Mouse (Mus musculus): ENCODE measurements around the gene Spock1. TPM values are rescaled to one million over a fixed set of nuclear protein-coding genes. Genes with fewer than 3 reads are reported as not detected.
A peak's percentile ranks its signal among the peaks of the same experiment; 100 is the strongest.
"Not testable (repeated sequence)": the region's sequence is repeated elsewhere in the genome, so short reads cannot be mapped to it uniquely, and the experiment has no call there.

The Spock1 gene
- polyA plus RNA-seq, 1 experiment from 2014 or later, result 0.12 TPM

GRCm38 (mm10) chr13:57619079-57619768 is 288.9 kb downstream of the Spock1 start:
- no peak for ATAC-seq (ENCODE audit: low read depth)
- WGBS (ENCODE audit: insufficient replicate concordance), result 57% methylated on average over 17 of the region's 17 CpGs

GRCm38 (mm10) chr13:57611326-57612171 is 296.6 kb downstream of the Spock1 start:
- 69% methylated on average over 11 of the region's 11 CpGs for WGBS (ENCODE audit: insufficient replicate concordance)
- ATAC-seq (ENCODE audit: low read depth), result no peak

More at GRCm38 (mm10) chr13:57619079-57619768, 288.9 kb downstream of the Spock1 start:
- Histone ChIP-seq H3K4me3 (ENCODE audit: low read depth, low read length) (no peak overlapping the region), H3K27me3 (ENCODE audit: control insufficient read depth, insufficient read depth, low read depth, low read length) (no peaks in the 10 kb centered on the region), H3K9me3 (replicated peaks; ENCODE audit: control insufficient read depth, low read length) (no peaks in the 10 kb centered on the region), H3K4me1 (ENCODE audit: control insufficient read depth, low read depth, low read length) (no peaks in the 10 kb centered on the region), H3K27ac (ENCODE audit: low read length) (no peak overlapping the region), H3K9ac (ENCODE audit: low read depth, low read length) (no peak overlapping the region), H3K4me2 (ENCODE audit: low read depth, low read length) (no peak overlapping the region), H3K36me3 (ENCODE audit: control insufficient read depth, insufficient read depth) (no peaks in the 10 kb centered on the region)

GRCm38 (mm10) chr13:57609946-57610345 is 298.2 kb downstream of the Spock1 start:
- Histone ChIP-seq H3K36me3 (ENCODE audit: control insufficient read depth, insufficient read depth) (no peaks in the 10 kb centered on the region), H3K9ac (ENCODE audit: low read depth, low read length) (no peak overlapping the region), H3K4me2 (ENCODE audit: low read depth, low read length) (no peak overlapping the region), H3K27ac (ENCODE audit: low read length) (no peak overlapping the region), H3K27me3 (ENCODE audit: control insufficient read depth, insufficient read depth, low read depth, low read length) (no peaks in the 10 kb centered on the region), H3K4me3 (ENCODE audit: low read depth, low read length) (no peak overlapping the region), H3K4me1 (ENCODE audit: control insufficient read depth, low read depth, low read length) (no peaks in the 10 kb centered on the region), H3K9me3 (replicated peaks; ENCODE audit: control insufficient read depth, low read length) (no peaks in the 10 kb centered on the region; the same call in 1 of the 2 replicates)
- 58% methylated on average over 7 of the region's 7 CpGs for WGBS (ENCODE audit: insufficient replicate concordance)
- no peak for ATAC-seq (ENCODE audit: low read depth)

More at GRCm38 (mm10) chr13:57611326-57612171, 296.6 kb downstream of the Spock1 start:
- Histone ChIP-seq H3K36me3 (ENCODE audit: control insufficient read depth, insufficient read depth) (no peaks in the 10 kb centered on the region), H3K9me3 (replicated peaks; ENCODE audit: control insufficient read depth, low read length) (no peaks in the 10 kb centered on the region; the same call in 1 of the 2 replicates), H3K4me3 (ENCODE audit: low read depth, low read length) (no peak overlapping the region), H3K9ac (ENCODE audit: low read depth, low read length) (no peak overlapping the region), H3K4me2 (ENCODE audit: low read depth, low read length) (no peak overlapping the region), H3K27ac (ENCODE audit: low read length) (no peak overlapping the region), H3K27me3 (ENCODE audit: control insufficient read depth, insufficient read depth, low read depth, low read length) (no peaks in the 10 kb centered on the region), H3K4me1 (ENCODE audit: control insufficient read depth, low read depth, low read length) (no peaks in the 10 kb centered on the region)

- Histone ChIP-seq H3K4me1 (ENCODE audit: control insufficient read depth, low read depth, low read length) (no peaks in the 10 kb centered on the region), H3K4me3 (ENCODE audit: low read depth, low read length) (no peak overlapping the region), H3K9me3 (replicated peaks; ENCODE audit: control insufficient read depth, low read length) (no peaks in the 10 kb centered on the region; the same call in 1 of the 2 replicates), H3K36me3 (ENCODE audit: control insufficient read depth, insufficient read depth) (no peaks in the 10 kb centered on the region), H3K27ac (ENCODE audit: low read length) (no peak overlapping the region), H3K27me3 (ENCODE audit: control insufficient read depth, insufficient read depth, low read depth, low read length) (no peaks in the 10 kb centered on the region), H3K9ac (ENCODE audit: low read depth, low read length) (no peak overlapping the region), H3K4me2 (ENCODE audit: low read depth, low read length) (no peak overlapping the region)
- peak; percentile 47 for ATAC-seq (ENCODE audit: low read depth)
- WGBS (ENCODE audit: insufficient replicate concordance), result 63% methylated on average over 3 of the region's 3 CpGs
Observed at GRCm38 (mm10) chr13:57604437-57604836, 303.7 kb downstream of the Spock1 start.

GRCm38 (mm10) chr13:57603226-57603625 is 304.9 kb downstream of the Spock1 start:
- 68% methylated on average over 8 of the region's 8 CpGs for WGBS (ENCODE audit: insufficient replicate concordance)
- Histone ChIP-seq H3K27me3 (ENCODE audit: control insufficient read depth, insufficient read depth, low read depth, low read length) (no peaks in the 10 kb centered on the region), H3K4me1 (ENCODE audit: control insufficient read depth, low read depth, low read length) (no peaks in the 10 kb centered on the region), H3K9ac (ENCODE audit: low read depth, low read length) (no peak overlapping the region), H3K9me3 (replicated peaks; ENCODE audit: control insufficient read depth, low read length) (no peaks in the 10 kb centered on the region), H3K36me3 (ENCODE audit: control insufficient read depth, insufficient read depth) (no peaks in the 10 kb centered on the region), H3K4me2 (ENCODE audit: low read depth, low read length) (no peak overlapping the region), H3K4me3 (ENCODE audit: low read depth, low read length) (no peak overlapping the region), H3K27ac (ENCODE audit: low read length) (no peak overlapping the region)
- ATAC-seq (ENCODE audit: low read depth), result no peak

GRCm38 (mm10) chr13:57595761-57596051 is 312.4 kb downstream of the Spock1 start:
- H3K4me3 ChIP-seq (ENCODE audit: low read depth, low read length), result no peak overlapping the region
- 77% methylated on average over 6 of the region's 6 CpGs for WGBS (ENCODE audit: insufficient replicate concordance)
- ATAC-seq (ENCODE audit: low read depth), result no peak

GRCm38 (mm10) chr13:57595032-57595760 is 312.9 kb downstream of the Spock1 start:
- Histone ChIP-seq H3K27me3 (ENCODE audit: control insufficient read depth, insufficient read depth, low read depth, low read length) (no peaks in the 10 kb centered on the region), H3K4me2 (ENCODE audit: low read depth, low read length) (no peak overlapping the region), H3K36me3 (ENCODE audit: control insufficient read depth, insufficient read depth) (no peaks in the 10 kb centered on the region), H3K9me3 (replicated peaks; ENCODE audit: control insufficient read depth, low read length) (no peaks in the 10 kb centered on the region), H3K9ac (ENCODE audit: low read depth, low read length) (no peak overlapping the region), H3K27ac (ENCODE audit: low read length) (no peak overlapping the region), H3K4me1 (ENCODE audit: control insufficient read depth, low read depth, low read length) (no peaks in the 10 kb centered on the region), H3K4me3 (ENCODE audit: low read depth, low read length) (no peak overlapping the region)
- no peak for ATAC-seq (ENCODE audit: low read depth)
- 72% methylated on average over 15 of the region's 15 CpGs for WGBS (ENCODE audit: insufficient replicate concordance)

More at GRCm38 (mm10) chr13:57595761-57596051, 312.4 kb downstream of the Spock1 start:
- H3K4me2 ChIP-seq (ENCODE audit: low read depth, low read length), result no peak overlapping the region
- H3K36me3 ChIP-seq (ENCODE audit: control insufficient read depth, insufficient read depth), result no peaks in the 10 kb centered on the region
- H3K27me3 ChIP-seq (ENCODE audit: control insufficient read depth, insufficient read depth, low read depth, low read length), result no peaks in the 10 kb centered on the region
- H3K9me3 ChIP-seq (replicated peaks; ENCODE audit: control insufficient read depth, low read length), result no peaks in the 10 kb centered on the region
- H3K9ac ChIP-seq (ENCODE audit: low read depth, low read length), result no peak overlapping the region
- no peak overlapping the region for H3K27ac ChIP-seq (ENCODE audit: low read length)
- H3K4me1 ChIP-seq (ENCODE audit: control insufficient read depth, low read depth, low read length), result no peaks in the 10 kb centered on the region

- not testable (repeated sequence) for H3K4me1 ChIP-seq (ENCODE audit: control insufficient read depth, low read depth, low read length); ATAC-seq (ENCODE audit: low read depth); H3K4me3 ChIP-seq (ENCODE audit: low read depth, low read length); H3K9ac ChIP-seq (ENCODE audit: low read depth, low read length); H3K27me3 ChIP-seq (ENCODE audit: control insufficient read depth, insufficient read depth, low read depth, low read length); H3K27ac ChIP-seq (ENCODE audit: low read length); H3K36me3 ChIP-seq (ENCODE audit: control insufficient read depth, insufficient read depth); H3K9me3 ChIP-seq (replicated peaks; ENCODE audit: control insufficient read depth, low read length); H3K4me2 ChIP-seq (ENCODE audit: low read depth, low read length)
- WGBS (ENCODE audit: insufficient replicate concordance), result 62% methylated on average over 4 of the region's 4 CpGs
Observed at GRCm38 (mm10) chr13:57589338-57589914, 318.7 kb downstream of the Spock1 start.
